Mouse (Mus musculus) CD8-positive naive resting alpha-beta T cell, adult 2 months (primary cell): ENCODE data around the gene Abca7.

ENCODE experiments used
- DNase-seq, 2 experiments: peaks; one replicate each; pipeline ENCODE4 v3.0.0; 2022; ENCODE audit warnings: low read depth in 2 of 2, low spot score in 2 of 2

Abca7 gene

DNA sequence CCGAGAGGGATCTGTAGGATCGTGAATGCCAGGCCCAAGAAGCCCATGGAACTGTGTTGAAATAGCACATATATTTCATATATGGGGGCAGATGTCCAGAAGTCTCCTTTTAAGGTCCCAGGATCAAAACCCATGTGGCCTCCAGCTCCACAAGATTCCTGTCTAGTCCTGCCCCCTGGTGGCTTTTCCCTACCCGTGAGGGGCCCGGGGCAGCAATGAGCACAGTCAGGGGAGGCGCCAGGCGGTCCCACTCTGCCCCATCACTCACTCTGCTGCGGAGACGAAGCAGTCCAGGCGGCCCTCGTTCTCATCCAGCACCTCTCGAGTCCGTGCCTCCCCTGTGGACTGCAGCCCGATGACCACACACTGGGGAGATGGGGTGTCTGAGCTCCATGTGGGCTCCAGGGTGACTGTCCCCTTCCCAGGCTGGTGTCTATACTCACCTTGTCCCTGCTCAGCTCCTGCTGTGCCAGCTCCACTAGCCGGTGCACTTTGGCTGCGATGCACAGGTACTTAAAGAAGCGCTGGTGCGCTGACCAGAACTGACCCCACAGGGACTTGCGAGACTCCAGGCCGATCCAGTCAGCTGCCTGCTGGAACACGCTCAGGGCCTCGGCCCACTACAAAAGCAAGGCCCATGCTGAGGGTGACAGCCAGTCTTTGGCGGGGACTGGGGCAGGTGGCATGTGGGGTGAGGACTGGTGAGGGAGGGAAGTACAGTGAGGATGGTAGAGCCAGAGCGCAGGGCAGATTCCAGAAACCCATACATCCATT lies 67.8 kb downstream of the Abca7 start:
- no peak for DNase-seq
